Mouse (Mus musculus): Measurements from ENCODE around the gene Lypd6b.

DNA sequence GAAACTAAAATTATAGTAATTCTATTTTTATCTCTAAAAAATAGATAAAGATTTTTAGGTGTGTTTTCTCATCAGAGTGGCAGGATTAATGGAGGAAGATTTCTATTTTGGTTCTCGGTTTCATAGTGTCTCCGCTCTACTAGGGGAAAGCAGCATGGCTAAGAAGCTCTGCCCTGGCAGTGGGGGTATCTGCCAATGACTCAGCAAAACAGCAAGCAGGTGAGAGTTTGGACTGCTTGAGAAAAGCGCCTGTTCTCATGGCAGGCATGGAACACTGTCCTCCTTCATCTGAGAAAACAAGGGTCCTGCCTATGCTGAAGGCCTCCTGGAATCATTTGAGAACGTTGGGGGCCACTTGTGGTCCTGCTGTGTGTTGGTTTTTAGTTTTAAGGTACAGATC, 12.3 kb upstream of the Lypd6b start:
- TF ChIP-seq CTCF (conservative IDR thresholded peaks at IDR 0.05; ENCODE audit: insufficient read depth, insufficient read length, low read depth, low read length) (no peak), POLR2A (IDR thresholded peaks at IDR 0.05; ENCODE audit: low read depth, low read length) (no peak)

Measured in kidney, adult 2 months (tissue).